Mouse (Mus musculus) kidney, postnatal 0 days (tissue): ENCODE data around the gene Ncor2. TPM values are rescaled to one million over a fixed set of nuclear protein-coding genes. Genes with fewer than 3 reads are reported as not detected.

Experiments
- ATAC-seq: fragments of 200-750 bp; cut with Nextera tagmentation; replicated peaks from 2 replicates; pipeline ENCODE4 v1.8.0; 2017; ENCODE audit warnings: low read depth, moderate number of reproducible peaks, moderate TSS enrichment, moderate library complexity; ENCODE audit not compliant: low FRiP score
- DNase-seq: peaks from one replicate; pipeline ENCODE4 v3.0.0-alpha.2; 2016; ENCODE audit warnings: low spot score
- H3K27ac ChIP-seq: fragments of 300-500 bp; sonication (generic); 2 replicates; pipeline ENCODE4 v1.5.1; 2014; ENCODE audit warnings: mild to moderate bottlenecking
- H3K27me3 ChIP-seq: fragments of 300-500 bp; sonication (generic); 2 replicates; pipeline ENCODE4 v1.6.1; 2014; ENCODE audit warnings: low read length, mixed read lengths; ENCODE audit not compliant: insufficient read depth
- H3K36me3 ChIP-seq: fragments of 300-500 bp; sonication (generic); 2 replicates; pipeline ENCODE4 v1.6.1; 2014; ENCODE audit warnings: low read length, mixed read lengths; ENCODE audit not compliant: insufficient read depth
- H3K4me1 ChIP-seq: fragments of 300-500 bp; sonication (generic); replicated peaks from 2 replicates; pipeline ENCODE4 v1.6.1; 2014; ENCODE audit warnings: antibody characterized with exemption, low read length, mixed read lengths; ENCODE audit not compliant: insufficient read depth
- H3K4me2 ChIP-seq: fragments of 300-500 bp; sonication (generic); 2 replicates; pipeline ENCODE4 v1.6.1; 2014; ENCODE audit warnings: mild to moderate bottlenecking, low read length, moderate library complexity, mixed read lengths
- H3K4me3 ChIP-seq: fragments of 300-500 bp; sonication (generic); replicated peaks from 2 replicates; pipeline ENCODE4 v1.5.1; 2014; ENCODE audit warnings: low read depth, low read length
- H3K9ac ChIP-seq: fragments of 300-500 bp; sonication (generic); 2 replicates; pipeline ENCODE4 v1.6.1; 2014; ENCODE audit warnings: low read depth, low read length
- H3K9me3 ChIP-seq: fragments of 300-500 bp; sonication (generic); replicated peaks from 2 replicates; pipeline ENCODE4 v1.6.1; 2016; ENCODE audit warnings: low read length, inconsistent platforms, mixed read lengths
- CTCF ChIP-seq: IDR thresholded peaks from 2 replicates; pipeline ENCODE4 v1.5.1; 2016; ENCODE audit warnings: antibody characterized with exemption, low read depth, mild to moderate bottlenecking, moderate library complexity
- WGBS: fragments of 180-500 bp; shearing (Covaris S2); extraction: QIAGEN DNeasy Blood & Tissue Kit; methylation state at CpG from one replicate; pipeline ENCODE4 v1.1.7; 2014; 5-methylcytosine and 5-hydroxymethylcytosine counted together
- polyA plus RNA-seq: library from polyadenylated mRNA; unstranded; fragments of >200 nt; fragmentation: Nextera tagmentation; extraction: Ambion mirVana; gene quantifications from 2 replicates; pipeline ENCODE4 v1.2.1, GENCODE M21; 2015

Ncor2 gene
- polyA plus RNA-seq, 1 experiment from 2014 or later, result 14.6 TPM

DNA sequence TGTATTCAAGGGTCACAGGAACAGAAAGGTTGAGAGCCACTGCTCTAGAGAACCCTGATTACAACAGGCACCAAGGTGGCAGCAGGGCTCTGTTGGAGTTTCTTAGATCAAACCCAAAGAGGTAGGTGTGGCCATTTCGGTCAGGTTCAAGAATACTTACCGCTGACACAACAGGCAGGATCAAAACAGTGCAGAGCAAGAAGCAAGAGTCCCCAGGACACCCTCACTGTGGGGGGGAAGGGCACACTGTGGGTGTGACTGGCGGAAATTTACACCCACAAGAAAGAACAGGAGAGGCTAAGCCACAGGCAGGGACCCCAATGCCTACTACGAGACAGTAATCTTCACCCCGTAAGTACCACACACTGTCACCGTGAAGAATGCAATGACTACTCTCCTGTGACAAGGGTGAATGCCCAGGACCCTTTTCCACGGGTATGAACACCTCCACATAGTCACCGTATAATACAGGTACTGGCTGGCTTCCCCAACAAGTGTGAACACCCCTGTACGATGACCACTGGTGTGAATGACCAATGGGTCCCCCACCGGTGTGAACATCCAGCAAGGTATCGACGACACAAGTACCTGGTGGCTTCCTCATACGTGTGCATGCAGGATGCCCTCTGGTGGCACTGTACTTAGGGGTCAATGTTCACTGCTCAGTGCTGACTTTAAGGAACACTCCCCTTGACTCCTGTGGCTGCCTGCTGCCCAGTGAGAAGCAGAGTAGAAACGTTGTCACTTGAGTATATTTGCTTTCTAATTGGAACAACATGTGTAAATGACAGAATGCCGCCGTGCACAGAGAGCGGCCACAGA, 162.4 kb downstream of the Ncor2 start:
- H3K9me3 ChIP-seq, result no peaks in the 10 kb centered on the region

GRCm38 (mm10) chr5:125015576-125015975, 163.4 kb downstream of the Ncor2 start:
- Histone ChIP-seq H3K4me2 (no peak overlapping the region), H3K4me3 (no peak overlapping the region), H3K9ac (no peak overlapping the region), H3K36me3 (peaks cover 27% of the 10 kb centered on the region), H3K4me1 (0 out of 2 replicates have a peak, but pooled peaks cover 3% of the 10 kb centered on the region), H3K27ac (no peak overlapping the region), H3K27me3 (no peaks in the 10 kb centered on the region), H3K9me3 (no peaks in the 10 kb centered on the region)
- WGBS, result 92% methylated on average over 9 of the region's 9 CpGs
- TF ChIP-seq CTCF, result no peak
- DNase-seq, result no peak
- ATAC-seq, result no peak

More for the DNA sequence above, 162.4 kb downstream of the Ncor2 start:
- H3K4me3 ChIP-seq, result no peak overlapping the region
- no peaks in the 10 kb centered on the region for H3K4me1 ChIP-seq
- DNase-seq (no peak), ATAC-seq (no peak)
- H3K27me3 ChIP-seq, result no peaks in the 10 kb centered on the region
- TF ChIP-seq CTCF, result peak; percentile 43; the same call in 1 of the 2 replicates
- no peak overlapping the region for H3K9ac ChIP-seq
- no peak overlapping the region for H3K4me2 ChIP-seq
- H3K36me3 ChIP-seq, result peaks cover 27% of the 10 kb centered on the region
- 78% methylated on average over 17 of the region's 17 CpGs for WGBS
- no peak overlapping the region for H3K27ac ChIP-seq

DNA sequence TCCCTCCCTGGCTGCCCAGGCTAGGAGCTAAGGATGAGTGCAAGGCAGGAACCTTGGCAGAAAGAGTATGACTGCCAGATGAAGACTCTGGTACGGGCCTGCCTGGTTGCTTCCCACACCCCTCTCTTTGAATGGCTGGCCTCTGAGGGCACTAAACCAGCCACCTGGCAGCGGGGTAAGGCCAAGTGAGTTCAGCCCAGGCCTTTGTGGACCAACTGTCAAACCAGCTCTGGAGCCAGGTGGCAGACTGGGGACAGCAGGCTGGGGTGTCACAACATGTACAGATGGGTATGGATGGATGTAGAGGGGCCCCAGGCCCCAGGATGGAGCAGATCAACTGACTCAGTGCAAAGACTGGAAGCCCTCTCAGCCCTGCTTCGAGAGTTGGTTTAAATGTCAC, 164.0 kb downstream of the Ncor2 start:
- Histone ChIP-seq H3K4me3 (no peak overlapping the region), H3K9ac (no peak overlapping the region), H3K9me3 (no peaks in the 10 kb centered on the region), H3K4me1 (0 out of 2 replicates have a peak, but pooled peaks cover 3% of the 10 kb centered on the region), H3K4me2 (no peak overlapping the region), H3K27me3 (no peaks in the 10 kb centered on the region), H3K27ac (no peak overlapping the region), H3K36me3 (peaks cover 27% of the 10 kb centered on the region)
- no peak for ATAC-seq
- DNase-seq, result no peak
- 90% methylated on average over 3 of the region's 3 CpGs for WGBS
- no peak for TF ChIP-seq CTCF

DNA sequence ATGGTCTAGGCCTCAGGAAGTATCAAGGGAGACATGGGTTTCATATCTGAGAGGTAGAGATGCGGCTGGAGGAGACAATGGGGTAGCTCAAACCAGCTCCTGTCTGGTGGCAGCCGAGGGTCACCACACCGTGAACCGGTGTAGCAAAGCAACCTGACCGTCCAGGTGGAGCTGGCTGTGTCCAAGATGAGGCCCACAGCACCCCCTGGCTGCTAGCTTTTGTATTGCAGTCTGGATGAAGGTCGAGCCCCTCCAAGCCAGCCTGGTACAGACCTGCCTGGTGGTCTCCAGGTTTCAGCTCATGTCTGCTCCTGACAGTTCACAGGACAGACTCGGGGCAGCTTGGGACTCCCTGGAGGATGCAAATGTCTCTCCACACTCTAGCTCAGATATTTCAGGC, 164.5 kb downstream of the Ncor2 start:
- Histone ChIP-seq H3K4me2 (no peak overlapping the region), H3K9ac (no peak overlapping the region), H3K36me3 (peaks cover 27% of the 10 kb centered on the region), H3K27ac (no peak overlapping the region), H3K27me3 (no peaks in the 10 kb centered on the region), H3K9me3 (no peaks in the 10 kb centered on the region), H3K4me3 (no peak overlapping the region), H3K4me1 (0 out of 2 replicates have a peak, but pooled peaks cover 3% of the 10 kb centered on the region)
- peak; percentile 53 for DNase-seq
- WGBS, result 44% methylated on average over 7 of the region's 7 CpGs
- no peak for ATAC-seq
- peak; percentile 86 for TF ChIP-seq CTCF

DNA sequence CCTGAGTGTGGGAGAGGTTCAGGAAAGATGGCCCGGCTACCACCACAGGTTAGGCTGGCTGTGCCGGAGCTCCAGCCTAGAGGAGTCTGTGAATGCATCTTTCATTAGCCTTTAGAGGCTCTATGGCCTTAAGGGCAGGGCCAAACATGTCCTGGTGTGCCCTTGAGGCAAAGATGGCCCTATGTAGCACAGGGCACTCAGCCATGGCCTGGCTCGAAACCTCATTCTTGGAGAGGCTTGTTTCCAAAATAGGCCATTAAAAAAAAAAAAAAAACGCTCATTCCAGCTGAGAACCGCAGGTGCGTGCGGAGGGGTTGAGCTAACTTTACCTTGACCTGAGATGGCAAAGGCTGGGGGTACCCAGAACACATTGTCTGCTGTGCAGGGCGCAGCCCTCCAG, 167.4 kb downstream of the Ncor2 start:
- H3K27ac ChIP-seq, result no peak overlapping the region
- H3K27me3 ChIP-seq, result no peaks in the 10 kb centered on the region
- TF ChIP-seq CTCF, result no peak
- ATAC-seq (no peak), DNase-seq (no peak)
- H3K36me3 ChIP-seq, result peaks cover 10% of the 10 kb centered on the region; the same call in 1 of the 2 replicates
- 0 out of 2 replicates have a peak, but pooled peaks cover 3% of the 10 kb centered on the region for H3K4me1 ChIP-seq
- no peak overlapping the region for H3K9ac ChIP-seq
- 86% methylated on average over 8 of the region's 8 CpGs for WGBS
- no peaks in the 10 kb centered on the region for H3K9me3 ChIP-seq
- H3K4me3 ChIP-seq, result no peak overlapping the region
- no peak overlapping the region for H3K4me2 ChIP-seq

DNA sequence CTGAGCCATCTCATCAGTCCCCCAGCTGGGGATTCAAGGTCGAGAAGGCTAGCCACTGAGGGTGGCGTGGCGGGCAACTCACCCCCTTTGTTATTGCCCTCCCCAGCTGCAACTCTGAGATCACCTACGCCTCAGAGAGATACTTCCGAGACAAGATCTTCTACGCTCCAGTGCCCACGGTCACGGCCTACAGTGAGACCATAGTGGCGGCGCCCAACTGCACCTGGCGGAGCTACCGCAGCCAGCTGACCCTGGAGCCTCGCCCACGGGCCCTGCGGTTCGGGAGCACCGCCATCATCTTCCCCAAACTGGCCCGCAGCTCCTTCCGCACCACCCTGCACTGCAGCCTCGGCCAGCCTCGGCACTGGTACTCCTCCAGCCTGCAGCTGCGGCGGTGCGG, 167.9 kb downstream of the Ncor2 start:
- Histone ChIP-seq H3K27me3 (no peaks in the 10 kb centered on the region), H3K4me1 (0 out of 2 replicates have a peak, but pooled peaks cover 8% of the 10 kb centered on the region), H3K9ac (no peak overlapping the region), H3K4me2 (no peak overlapping the region), H3K4me3 (no peak overlapping the region), H3K27ac (no peak overlapping the region), H3K36me3 (peaks cover 10% of the 10 kb centered on the region; the same call in 1 of the 2 replicates), H3K9me3 (no peaks in the 10 kb centered on the region)
- 73% methylated on average over 24 of the region's 24 CpGs for WGBS
- no peak for DNase-seq
- no peak for TF ChIP-seq CTCF
- no peak for ATAC-seq
